Mouse (Mus musculus): Measurements from ENCODE around the gene Mau2. TPM values are rescaled to one million over a fixed set of nuclear protein-coding genes. Genes with fewer than 3 reads are reported as not detected.
"Not testable (repeated sequence)": the region's sequence is repeated elsewhere in the genome, so short reads cannot be mapped to it uniquely, and the experiment has no call there.

Mau2 gene
- polyA plus RNA-seq, 1 experiment: 83.3 TPM

DNA sequence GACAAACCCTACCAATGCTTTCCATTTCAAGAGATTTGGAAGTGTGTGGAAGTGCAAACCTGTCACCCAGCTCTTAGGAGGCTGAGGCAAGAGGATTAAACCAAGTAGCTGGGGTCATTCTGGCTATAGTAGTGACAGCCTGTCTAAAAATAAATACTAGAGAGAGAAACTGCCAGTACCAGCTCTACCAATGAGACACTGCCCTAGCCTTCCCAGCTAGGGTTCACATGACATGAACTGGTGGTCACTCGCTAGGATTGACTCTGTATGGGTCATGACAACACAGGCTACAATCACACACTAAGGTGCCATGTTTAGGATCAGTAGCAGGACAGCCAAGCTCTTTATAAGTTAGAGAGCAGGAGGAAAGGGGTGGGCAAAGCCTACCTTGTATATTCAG is 12.3 kb downstream of the Mau2 start:
- no peak for DNase-seq (ENCODE audit: low read depth in 1 of 2, low spot score in 2 of 2)
- Histone ChIP-seq H3K4me1 (ENCODE audit: control insufficient read depth, insufficient read depth, insufficient read length) (no peaks in the 10 kb centered on the region), H3K27me3 (ENCODE audit: control insufficient read depth, insufficient read depth, low read length) (no peaks in the 10 kb centered on the region), H3K4me3 (ENCODE audit: extremely low read depth, insufficient read depth, insufficient read length) (no peak overlapping the region), H3K27ac (ENCODE audit: insufficient read depth, low read length) (no peak overlapping the region), H3K36me3 (ENCODE audit: control insufficient read depth, insufficient read depth, low read length) (peaks cover 45% of the 10 kb centered on the region)
- TF ChIP-seq CTCF (IDR thresholded peaks at IDR 0.05; ENCODE audit: extremely low read depth, insufficient read depth, insufficient read length, insufficient replicate concordance) (no peak), POLR2A (IDR thresholded peaks at IDR 0.05; ENCODE audit: low read depth, low read length) (no peak)
- WGBS: 89% methylated on average over 1 of the region's 1 CpGs

DNA sequence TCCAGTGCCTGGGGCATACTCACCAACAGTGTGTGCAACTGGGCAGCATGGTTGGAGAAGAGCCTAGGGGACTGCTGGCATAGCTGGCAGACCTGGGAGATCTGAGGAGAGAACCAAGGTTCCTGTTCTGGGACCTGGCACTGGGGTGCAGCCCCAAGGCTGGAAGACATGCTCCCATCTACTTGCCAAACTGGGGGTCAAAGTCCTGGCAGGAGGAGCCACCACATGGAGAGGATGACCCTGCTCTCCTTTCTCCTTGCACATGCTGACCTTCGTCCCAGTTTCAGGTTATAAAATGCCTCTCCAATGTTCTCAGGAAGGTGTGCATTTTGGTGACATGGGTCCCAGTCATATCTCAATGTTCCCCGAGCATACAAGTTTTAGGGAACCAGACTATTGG is 16.4 kb downstream of the Mau2 start:
- no peak overlapping the region for H3K4me3 ChIP-seq (ENCODE audit: extremely low read depth, insufficient read depth, insufficient read length)
- H3K36me3 ChIP-seq (ENCODE audit: control insufficient read depth, insufficient read depth, low read length): peaks cover 76% of the 10 kb centered on the region
- no peaks in the 10 kb centered on the region for H3K27me3 ChIP-seq (ENCODE audit: control insufficient read depth, insufficient read depth, low read length)
- no peak for TF ChIP-seq POLR2A (IDR thresholded peaks at IDR 0.05; ENCODE audit: low read depth, low read length)
- TF ChIP-seq CTCF (IDR thresholded peaks at IDR 0.05; ENCODE audit: extremely low read depth, insufficient read depth, insufficient read length, insufficient replicate concordance): no peak
- H3K4me1 ChIP-seq (ENCODE audit: control insufficient read depth, insufficient read depth, insufficient read length): no peaks in the 10 kb centered on the region
- WGBS: 95% methylated on average over 2 of the region's 2 CpGs
- no peak for DNase-seq (ENCODE audit: low read depth in 1 of 2, low spot score in 2 of 2)
- no peak overlapping the region for H3K27ac ChIP-seq (ENCODE audit: insufficient read depth, low read length)

- Histone ChIP-seq H3K4me1 (ENCODE audit: control insufficient read depth, insufficient read depth, insufficient read length) (no peaks in the 10 kb centered on the region), H3K4me3 (ENCODE audit: extremely low read depth, insufficient read depth, insufficient read length) (no peak overlapping the region), H3K27me3 (ENCODE audit: control insufficient read depth, insufficient read depth, low read length) (no peaks in the 10 kb centered on the region), H3K27ac (ENCODE audit: insufficient read depth, low read length) (no peak overlapping the region), H3K36me3 (ENCODE audit: control insufficient read depth, insufficient read depth, low read length) (peaks cover 85% of the 10 kb centered on the region)
- 88% methylated on average over 8 of the region's 8 CpGs for WGBS
- no peak for TF ChIP-seq CTCF (IDR thresholded peaks at IDR 0.05; ENCODE audit: extremely low read depth, insufficient read depth, insufficient read length, insufficient replicate concordance)
- no peak for TF ChIP-seq POLR2A (IDR thresholded peaks at IDR 0.05; ENCODE audit: low read depth, low read length)
- DNase-seq (ENCODE audit: low read depth in 1 of 2, low spot score in 2 of 2): no peak
These were observed 18.9 kb downstream of the Mau2 start for GRCm38 (mm10) chr8:70023596-70023995.

DNA sequence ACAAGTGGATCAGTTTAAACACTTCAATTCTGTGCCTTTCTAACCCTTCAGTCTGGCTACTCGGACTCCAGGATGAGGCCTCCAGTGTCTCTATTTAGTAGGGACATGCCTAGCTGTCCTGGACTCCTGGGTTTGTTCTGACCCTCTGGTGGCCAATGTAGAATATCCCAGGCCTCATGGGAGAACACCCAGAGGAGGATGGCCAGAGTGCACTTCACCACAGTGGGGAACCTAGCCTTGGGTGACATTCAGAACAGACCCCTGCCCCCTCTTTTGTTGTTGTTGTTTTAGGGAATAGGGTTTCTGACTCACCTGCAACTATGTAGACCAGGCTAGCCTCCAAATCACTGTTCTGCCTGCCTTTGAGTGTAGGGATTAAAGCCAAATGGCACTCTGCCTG is 27.5 kb downstream of the Mau2 start:
- no peak for DNase-seq (ENCODE audit: low read depth in 1 of 2, low spot score in 2 of 2)
- H3K27me3 ChIP-seq (ENCODE audit: control insufficient read depth, insufficient read depth, low read length): no peaks in the 10 kb centered on the region
- H3K4me3 ChIP-seq (ENCODE audit: extremely low read depth, insufficient read depth, insufficient read length): no peak overlapping the region
- no peak for TF ChIP-seq CTCF (IDR thresholded peaks at IDR 0.05; ENCODE audit: extremely low read depth, insufficient read depth, insufficient read length, insufficient replicate concordance)
- no peak for TF ChIP-seq POLR2A (IDR thresholded peaks at IDR 0.05; ENCODE audit: low read depth, low read length)
- H3K4me1 ChIP-seq (ENCODE audit: control insufficient read depth, insufficient read depth, insufficient read length): no peaks in the 10 kb centered on the region
- H3K36me3 ChIP-seq (ENCODE audit: control insufficient read depth, insufficient read depth, low read length): peaks cover 21% of the 10 kb centered on the region
- H3K27ac ChIP-seq (ENCODE audit: insufficient read depth, low read length): no peak overlapping the region
- 79% methylated on average over 1 of the region's 1 CpGs for WGBS

DNA sequence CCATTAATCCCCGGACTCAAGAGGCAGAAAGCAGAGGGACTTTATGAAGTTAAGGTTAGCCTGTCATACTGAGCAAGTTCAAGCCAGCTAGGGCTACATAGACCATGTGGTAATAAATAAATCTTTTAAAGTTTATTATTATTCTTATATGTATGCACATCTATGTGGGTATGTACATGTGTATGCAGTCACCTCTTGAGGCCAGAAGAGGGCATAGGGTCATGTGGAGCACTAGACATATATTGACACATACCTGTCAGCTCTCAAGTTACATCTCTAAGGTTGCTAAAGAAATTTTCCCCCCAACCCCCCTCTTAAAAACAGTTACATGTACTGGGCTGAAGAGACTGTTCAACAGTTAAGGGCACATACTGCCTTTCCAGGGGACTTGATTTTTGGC is 29.8 kb downstream of the Mau2 start:
- DNase-seq (ENCODE audit: low read depth in 1 of 2, low spot score in 2 of 2): no peak
- no peak overlapping the region for H3K27ac ChIP-seq (ENCODE audit: insufficient read depth, low read length)
- 94% methylated on average over 1 of the region's 1 CpGs for WGBS
- H3K36me3 ChIP-seq (ENCODE audit: control insufficient read depth, insufficient read depth, low read length): no peaks in the 10 kb centered on the region
- H3K4me3 ChIP-seq (ENCODE audit: extremely low read depth, insufficient read depth, insufficient read length): no peak overlapping the region
- no peaks in the 10 kb centered on the region for H3K27me3 ChIP-seq (ENCODE audit: control insufficient read depth, insufficient read depth, low read length)
- no peaks in the 10 kb centered on the region for H3K4me1 ChIP-seq (ENCODE audit: control insufficient read depth, insufficient read depth, insufficient read length)
- TF ChIP-seq POLR2A (IDR thresholded peaks at IDR 0.05; ENCODE audit: low read depth, low read length) (no peak), CTCF (IDR thresholded peaks at IDR 0.05; ENCODE audit: extremely low read depth, insufficient read depth, insufficient read length, insufficient replicate concordance) (no peak)

DNA sequence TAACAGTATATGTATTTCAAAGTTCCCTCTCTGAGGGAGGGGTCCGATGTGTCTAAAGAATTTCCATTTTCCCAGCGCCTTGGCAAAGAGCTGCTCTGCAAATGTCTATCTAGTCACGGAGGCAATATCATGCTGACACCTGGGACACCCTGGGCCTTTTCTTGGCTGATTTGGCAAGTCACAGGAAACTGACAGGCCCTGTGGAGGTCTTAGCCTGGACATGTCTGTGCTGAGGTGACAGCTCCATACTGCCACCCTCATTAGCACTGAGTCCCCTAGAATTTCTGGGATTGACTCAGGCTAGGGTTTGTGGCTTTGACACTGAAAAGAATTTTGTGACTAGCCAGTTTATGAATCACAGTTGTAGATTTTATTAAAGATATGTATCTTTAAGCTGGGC is 30.2 kb downstream of the Mau2 start:
- DNase-seq (ENCODE audit: low read depth in 1 of 2, low spot score in 2 of 2): no peak
- H3K36me3 ChIP-seq (ENCODE audit: control insufficient read depth, insufficient read depth, low read length): no peaks in the 10 kb centered on the region
- WGBS: 78% methylated on average over 3 of the region's 3 CpGs
- H3K4me3 ChIP-seq (ENCODE audit: extremely low read depth, insufficient read depth, insufficient read length): no peak overlapping the region
- TF ChIP-seq POLR2A (IDR thresholded peaks at IDR 0.05; ENCODE audit: low read depth, low read length) (no peak), CTCF (IDR thresholded peaks at IDR 0.05; ENCODE audit: extremely low read depth, insufficient read depth, insufficient read length, insufficient replicate concordance) (no peak)
- no peak overlapping the region for H3K27ac ChIP-seq (ENCODE audit: insufficient read depth, low read length)
- no peaks in the 10 kb centered on the region for H3K4me1 ChIP-seq (ENCODE audit: control insufficient read depth, insufficient read depth, insufficient read length)
- no peaks in the 10 kb centered on the region for H3K27me3 ChIP-seq (ENCODE audit: control insufficient read depth, insufficient read depth, low read length)

- whole genome bisulfite sequencing: 91% methylated on average over 14 of the region's 14 CpGs
- H3K36me3 ChIP-seq (ENCODE audit: control insufficient read depth, insufficient read depth, low read length); H3K4me1 ChIP-seq (ENCODE audit: control insufficient read depth, insufficient read depth, insufficient read length); H3K27me3 ChIP-seq (ENCODE audit: control insufficient read depth, insufficient read depth, low read length); H3K4me3 ChIP-seq (ENCODE audit: extremely low read depth, insufficient read depth, insufficient read length); H3K27ac ChIP-seq (ENCODE audit: insufficient read depth, low read length); DNase-seq (ENCODE audit: low read depth in 1 of 2, low spot score in 2 of 2): not testable (repeated sequence)
These were observed 31.7 kb downstream of the Mau2 start for GRCm38 (mm10) chr8:70010796-70011195.
